Mouse (Mus musculus) liver, postnatal 0 days (tissue): ENCODE data around the gene Sema6b. TPM values are rescaled to one million over a fixed set of nuclear protein-coding genes. Genes with fewer than 3 reads are reported as not detected.

Experiments
- ATAC-seq: fragments of 200-750 bp; cut with Nextera tagmentation; 2 replicates; pipeline ENCODE4 v1.8.0; 2017; ENCODE audit warnings: mild to moderate bottlenecking, moderate library complexity
- DNase-seq: peaks from one replicate; pipeline ENCODE4 v3.0.0-alpha.2; 2016
- H3K27ac ChIP-seq: fragments of 300-500 bp; sonication (generic); 2 replicates; pipeline ENCODE4 v1.5.1; 2014; ENCODE audit warnings: antibody characterized with exemption, moderate library complexity, mild to moderate bottlenecking, low read depth
- H3K27me3 ChIP-seq: fragments of 300-500 bp; sonication (generic); 2 replicates; pipeline ENCODE4 v1.6.1; 2014; ENCODE audit warnings: low read length, control low read depth, mixed read lengths; ENCODE audit not compliant: insufficient read depth
- H3K36me3 ChIP-seq: fragments of 300-500 bp; sonication (generic); replicated peaks from 2 replicates; pipeline ENCODE4 v1.6.1; 2014; ENCODE audit warnings: mild to moderate bottlenecking, control low read depth, low read length, moderate library complexity, mixed read lengths; ENCODE audit not compliant: insufficient read depth
- H3K4me1 ChIP-seq: fragments of 300-500 bp; sonication (generic); 2 replicates; pipeline ENCODE4 v1.6.1; 2014; ENCODE audit warnings: antibody characterized with exemption, mild to moderate bottlenecking, control low read depth; ENCODE audit not compliant: insufficient read depth
- H3K4me2 ChIP-seq: fragments of 300-500 bp; sonication (generic); 2 replicates; pipeline ENCODE4 v1.6.1; 2014; ENCODE audit warnings: low read depth, mild to moderate bottlenecking, low read length, moderate library complexity, mixed read lengths
- H3K4me3 ChIP-seq: fragments of 300-500 bp; sonication (generic); 2 replicates; pipeline ENCODE4 v1.5.1; 2014; ENCODE audit warnings: low read depth, low read length
- H3K9ac ChIP-seq: fragments of 300-500 bp; sonication (generic); replicated peaks from 2 replicates; pipeline ENCODE4 v1.6.1; 2014; ENCODE audit warnings: mild to moderate bottlenecking, moderate library complexity
- H3K9me3 ChIP-seq: fragments of 300-500 bp; sonication (generic); 2 replicates; pipeline ENCODE4 v1.6.1; 2016; ENCODE audit warnings: mild to moderate bottlenecking, control low read depth, low read length, mixed read lengths
- CTCF ChIP-seq: sonication (generic); IDR thresholded peaks from 2 replicates; pipeline ENCODE4 v1.5.1; 2016; ENCODE audit warnings: antibody characterized with exemption, low read depth
- EP300 ChIP-seq: IDR thresholded peaks from 2 replicates; pipeline ENCODE4 v1.6.1; 2016; ENCODE audit warnings: antibody characterized with exemption, low read depth, mild to moderate bottlenecking
- WGBS: fragments of 180-500 bp; shearing (Covaris S2); extraction: QIAGEN DNeasy Blood & Tissue Kit; methylation state at CpG from one replicate; pipeline ENCODE4 v1.1.7; 2014; ENCODE audit not compliant: insufficient replicate concordance; 5-methylcytosine and 5-hydroxymethylcytosine counted together
- polyA plus RNA-seq: library from polyadenylated mRNA; unstranded; fragments of >200 nt; fragmentation: Nextera tagmentation; extraction: Ambion mirVana; gene quantifications from 2 replicates; pipeline ENCODE4 v1.2.1, GENCODE M21; 2015

Sema6b gene
- polyA plus RNA-seq, 1 experiment from 2014 or later = 0.56 TPM

DNA sequence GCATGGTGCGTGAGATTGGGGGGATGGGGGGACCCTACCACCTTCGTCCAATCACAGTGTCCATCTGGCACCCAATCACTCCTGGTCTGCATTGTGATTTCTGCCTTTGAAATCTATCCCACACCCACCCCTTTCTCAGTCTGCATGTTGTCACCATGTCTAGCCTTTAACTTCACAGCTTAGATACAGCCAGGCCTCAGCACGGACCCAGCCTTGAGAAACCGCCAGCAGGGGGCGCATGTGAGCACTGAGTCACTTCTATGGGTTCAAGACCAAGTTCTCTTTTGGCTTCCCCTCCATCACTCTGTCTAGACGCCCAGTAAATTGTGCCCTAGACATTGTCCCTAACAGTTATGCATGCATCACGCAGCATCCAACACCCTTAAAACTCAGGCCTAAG lies 8.3 kb downstream of the Sema6b start:
- peaks cover 26% of the 10 kb centered on the region for H3K4me1 ChIP-seq
- DNase-seq (peak; percentile 82), ATAC-seq (no peak)
- H3K36me3 ChIP-seq = peaks cover 19% of the 10 kb centered on the region
- 44% methylated on average over 7 of the region's 7 CpGs for WGBS
- no peak overlapping the region for H3K4me2 ChIP-seq
- H3K4me3 ChIP-seq = no peak overlapping the region
- no peaks in the 10 kb centered on the region; the same call in 1 of the 2 replicates for H3K9me3 ChIP-seq
- no peak overlapping the region for H3K9ac ChIP-seq
- no peak overlapping the region for H3K27ac ChIP-seq
- H3K27me3 ChIP-seq = no peaks in the 10 kb centered on the region
- peak; percentile 85 for TF ChIP-seq CTCF
- TF ChIP-seq EP300 = no peak

DNA sequence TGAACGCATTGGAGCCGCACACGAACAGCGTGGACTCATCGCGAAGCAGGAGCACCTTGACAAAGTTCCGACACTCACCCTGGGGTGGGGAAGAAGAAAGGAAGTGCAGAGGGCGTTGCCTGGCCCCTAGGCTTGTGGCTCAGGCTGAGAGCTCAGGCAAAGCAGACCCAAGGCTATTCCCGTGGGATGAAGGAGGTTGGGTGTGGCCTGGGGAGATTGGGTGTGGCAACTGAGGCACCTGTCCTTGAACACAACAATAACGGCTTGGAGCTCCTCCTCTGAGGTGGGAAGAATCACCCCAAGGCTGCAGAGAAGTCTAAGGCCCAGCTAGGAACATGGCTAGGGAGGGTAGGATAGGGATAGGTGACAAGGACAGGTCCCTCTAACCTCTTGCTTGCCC lies 9.0 kb downstream of the Sema6b start:
- no peak overlapping the region for H3K27ac ChIP-seq
- 89% methylated on average over 10 of the region's 10 CpGs for WGBS
- peaks cover 19% of the 10 kb centered on the region for H3K36me3 ChIP-seq
- H3K9ac ChIP-seq = no peak overlapping the region
- no peaks in the 10 kb centered on the region for H3K27me3 ChIP-seq
- DNase-seq (no peak), ATAC-seq (no peak)
- H3K4me2 ChIP-seq = no peak overlapping the region
- TF ChIP-seq EP300 (no peak), CTCF (no peak)
- H3K4me1 ChIP-seq = peaks cover 26% of the 10 kb centered on the region
- H3K9me3 ChIP-seq = no peaks in the 10 kb centered on the region; the same call in 1 of the 2 replicates
- H3K4me3 ChIP-seq = no peak overlapping the region

DNA sequence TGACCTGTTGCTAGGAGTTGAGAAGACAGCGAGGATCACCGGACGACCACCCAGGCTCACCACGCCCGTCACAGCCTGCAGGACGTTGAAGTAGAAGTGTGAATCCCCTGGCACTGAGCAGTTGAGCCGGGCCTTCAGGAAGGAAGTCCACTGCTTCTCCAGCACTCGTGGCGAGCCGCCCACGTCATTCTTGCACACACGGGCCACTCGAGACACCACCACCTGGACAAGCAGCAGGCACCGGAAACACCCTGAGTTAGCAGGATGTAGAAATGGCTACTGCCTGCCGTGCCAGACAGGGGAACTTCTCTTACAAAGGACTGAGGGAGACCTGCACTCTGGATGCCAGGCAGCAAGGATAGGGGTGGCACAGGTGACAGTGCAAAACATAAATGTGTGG lies 11.9 kb downstream of the Sema6b start:
- H3K27me3 ChIP-seq = no peaks in the 10 kb centered on the region
- no peak overlapping the region for H3K27ac ChIP-seq
- H3K4me3 ChIP-seq = no peak overlapping the region
- no peaks in the 10 kb centered on the region; the same call in 1 of the 2 replicates for H3K9me3 ChIP-seq
- H3K36me3 ChIP-seq = peaks cover 20% of the 10 kb centered on the region
- no peak overlapping the region for H3K4me2 ChIP-seq
- peak; percentile 24 for DNase-seq
- no peak for ATAC-seq
- TF ChIP-seq EP300 (no peak), CTCF (no peak)
- peaks cover 13% of the 10 kb centered on the region for H3K4me1 ChIP-seq
- 64% methylated on average over 15 of the region's 15 CpGs for WGBS
- no peak overlapping the region for H3K9ac ChIP-seq

- TF ChIP-seq CTCF = no peak
- no peak for TF ChIP-seq EP300
- peaks cover 5% of the 10 kb centered on the region; the same call in 1 of the 2 replicates for H3K4me1 ChIP-seq
- H3K27me3 ChIP-seq = no peaks in the 10 kb centered on the region
- WGBS = 79% methylated on average over 11 of the region's 11 CpGs
- no peak overlapping the region for H3K9ac ChIP-seq
- H3K27ac ChIP-seq = no peak overlapping the region
- H3K4me3 ChIP-seq = no peak overlapping the region
- no peaks in the 10 kb centered on the region; the same call in 1 of the 2 replicates for H3K9me3 ChIP-seq
- peaks cover 18% of the 10 kb centered on the region for H3K36me3 ChIP-seq
- ATAC-seq = no peak
- DNase-seq = no peak
- H3K4me2 ChIP-seq = no peak overlapping the region
Observed at GRCm38 (mm10) chr17:56126175-56126574, 14.0 kb downstream of the Sema6b start.

GRCm38 (mm10) chr17:56125276-56125630 lies 14.9 kb downstream of the Sema6b start:
- 87% methylated on average over 4 of the region's 4 CpGs for WGBS
- H3K4me1 ChIP-seq = peaks cover 5% of the 10 kb centered on the region; the same call in 1 of the 2 replicates
- no peaks in the 10 kb centered on the region for H3K9me3 ChIP-seq
- H3K4me3 ChIP-seq = no peak overlapping the region
- peaks cover 12% of the 10 kb centered on the region for H3K36me3 ChIP-seq
- H3K27ac ChIP-seq = no peak overlapping the region
- H3K9ac ChIP-seq = no peak overlapping the region
- H3K27me3 ChIP-seq = peaks cover 4% of the 10 kb centered on the region; the same call in 1 of the 2 replicates
- TF ChIP-seq CTCF = no peak
- no peak overlapping the region for H3K4me2 ChIP-seq
- no peak for DNase-seq
- no peak for ATAC-seq

GRCm38 (mm10) chr17:56124377-56125275 lies 15.5 kb downstream of the Sema6b start:
- Histone ChIP-seq H3K4me1 (peaks cover 5% of the 10 kb centered on the region; the same call in 1 of the 2 replicates), H3K4me2 (peak overlapping the region; percentile 70), H3K4me3 (peak overlapping the region; percentile 25), H3K9me3 (no peaks in the 10 kb centered on the region), H3K27ac (peak overlapping the region; percentile 34; the same call in 1 of the 2 replicates), H3K36me3 (peaks cover 8% of the 10 kb centered on the region), H3K9ac (peak overlapping the region; percentile 54), H3K27me3 (peaks cover 9% of the 10 kb centered on the region; the same call in 1 of the 2 replicates)
- ATAC-seq = peak; percentile 6; the same call in 1 of the 2 replicates
- no peak for TF ChIP-seq EP300
- TF ChIP-seq CTCF = peak; percentile 85
- DNase-seq = peak; percentile 83
- WGBS = 36% methylated on average over 57 of the region's 59 CpGs
